8 mouse cellular contexts compared by ENCODE assay signal in genomic region chr8:87959320-87959920, GRCm38 (mm10). TPM values are rescaled to one million over a fixed set of nuclear protein-coding genes. Genes with fewer than 3 reads are reported as not detected.
A peak's percentile ranks its signal among the peaks of the same experiment; 100 is the strongest.
DNase-seq lines count a peak whose midpoint lies in the region; ATAC-seq and TF ChIP-seq lines count a peak whose summit lies in the region.

Zfp423 (minus strand) TSS chr8:87959595.

- H3K79me2 ChIP-seq in liver, adult 2 months (ENCODE audit: control insufficient read depth, insufficient read depth, low read length) = no peaks in the 10 kb centered on the region

- no peaks in the 10 kb centered on the region for H3K9me3 ChIP-seq in kidney, embryonic 16.5 days (ENCODE audit: low read length)
- no peaks in the 10 kb centered on the region for H3K9me3 ChIP-seq in forebrain, embryonic 14.5 days (replicated peaks; ENCODE audit: control insufficient read depth, low read length)
- H3K9me3 ChIP-seq in hindbrain, embryonic 15.5 days = no peaks in the 10 kb centered on the region

- no peak for DNase-seq in kidney, adult 11 months
- DNase-seq in adrenal gland, adult 2 months = peak; percentile 46
- DNase-seq in forebrain, embryonic 14.5 days (ENCODE audit: low spot score) = peak; percentile 73
- no peak for DNase-seq in liver, adult 2 months (ENCODE audit: extremely low read depth, low read depth, low spot score)
- peak; percentile 71 for DNase-seq in retina, postnatal 1 day

- peak within 1 kb of the TSS; percentile 62 for H3K4me3 ChIP-seq in kidney, embryonic 16.5 days (ENCODE audit: low read length)
- H3K4me3 ChIP-seq in forebrain, embryonic 14.5 days (ENCODE audit: low read depth, low read length) = peak within 1 kb of the TSS; percentile 85
- H3K4me3 ChIP-seq in hindbrain, embryonic 15.5 days = peak within 1 kb of the TSS; percentile 89
- peak within 1 kb of the TSS; percentile 77 for H3K4me3 ChIP-seq in liver, adult 2 months (ENCODE audit: insufficient read depth, low read depth, low read length)

- peak within 1 kb of the TSS; percentile 95 for H3K27ac ChIP-seq in kidney, embryonic 16.5 days (ENCODE audit: low read length)
- H3K27ac ChIP-seq in forebrain, embryonic 14.5 days (ENCODE audit: low read depth, low read length) = peak within 1 kb of the TSS; percentile 97
- H3K27ac ChIP-seq in hindbrain, embryonic 15.5 days (replicated peaks) = peak within 1 kb of the TSS; percentile 96
- H3K27ac ChIP-seq in liver, adult 2 months (replicated peaks; ENCODE audit: insufficient read depth, low read depth, low read length) = peak within 1 kb of the TSS; percentile 36

- H3K36me3 ChIP-seq in kidney, embryonic 16.5 days (ENCODE audit: insufficient read depth, low read length) = no peaks in the 10 kb centered on the region
- H3K36me3 ChIP-seq in forebrain, embryonic 14.5 days (ENCODE audit: control insufficient read depth, insufficient read depth, low read length) = no peaks in the 10 kb centered on the region
- H3K36me3 ChIP-seq in hindbrain, embryonic 15.5 days = no peaks in the 10 kb centered on the region
- H3K36me3 ChIP-seq in liver, adult 2 months (ENCODE audit: control insufficient read depth, insufficient read depth, low read length) = no peaks in the 10 kb centered on the region

- no peak for TF ChIP-seq CTCF in liver, adult 2 months (IDR thresholded peaks at IDR 0.05; ENCODE audit: low read depth, low read length)

- peaks cover 22% of the 10 kb centered on the region for H3K27me3 ChIP-seq in kidney, embryonic 16.5 days (ENCODE audit: insufficient read depth, low read length)
- peaks cover 12% of the 10 kb centered on the region; the same call in 1 of the 2 replicates for H3K27me3 ChIP-seq in forebrain, embryonic 14.5 days (replicated peaks; ENCODE audit: control insufficient read depth, insufficient read depth, low read length)
- no peaks in the 10 kb centered on the region for H3K27me3 ChIP-seq in hindbrain, embryonic 15.5 days
- H3K27me3 ChIP-seq in liver, adult 2 months (ENCODE audit: control insufficient read depth, insufficient read depth, low read length) = peaks cover 19% of the 10 kb centered on the region

- no peak for TF ChIP-seq POLR2A in liver, adult 2 months (IDR thresholded peaks at IDR 0.05; ENCODE audit: extremely low read depth, insufficient read depth, low read length)

- 0 out of 2 replicates have a peak, but pooled peaks have one; percentile 10 for ATAC-seq in kidney, embryonic 16.5 days (ENCODE audit: low FRiP score, low TSS enrichment)
- ATAC-seq in forebrain, embryonic 14.5 days = peak; percentile 21
- ATAC-seq in hindbrain, embryonic 15.5 days (ENCODE audit: low FRiP score, low read depth) = peak; percentile 23
- ATAC-seq in granulocyte monocyte progenitor cell, adult 5-6 weeks (replicated peaks; ENCODE audit: poor library complexity, severe bottlenecking) = no peak

- peak within 1 kb of the TSS; percentile 84 for H3K9ac ChIP-seq in kidney, embryonic 16.5 days (replicated peaks; ENCODE audit: low read length)
- H3K9ac ChIP-seq in forebrain, embryonic 14.5 days (ENCODE audit: low read length) = peak within 1 kb of the TSS; percentile 94
- H3K9ac ChIP-seq in hindbrain, embryonic 15.5 days = peak within 1 kb of the TSS; percentile 85
- H3K9ac ChIP-seq in liver, adult 2 months (ENCODE audit: low read depth, low read length) = peak within 1 kb of the TSS; percentile 84

- WGBS in kidney, embryonic 16.5 days = under 1% methylated on average over 40 of the region's 48 CpGs
- 0% methylated on average over 33 of the region's 48 CpGs for WGBS in forebrain, embryonic 14.5 days
- under 1% methylated on average over 40 of the region's 48 CpGs for WGBS in hindbrain, embryonic 15.5 days
- 1% methylated on average over 28 of the region's 48 CpGs for WGBS in liver, adult 2 months

- H3K4me1 ChIP-seq in kidney, embryonic 16.5 days (ENCODE audit: insufficient read depth, low read length) = peaks cover 49% of the 10 kb centered on the region
- H3K4me1 ChIP-seq in forebrain, embryonic 14.5 days (ENCODE audit: control insufficient read depth, insufficient read depth, low read length) = peaks cover 44% of the 10 kb centered on the region
- peaks cover 65% of the 10 kb centered on the region for H3K4me1 ChIP-seq in hindbrain, embryonic 15.5 days (replicated peaks)
- H3K4me1 ChIP-seq in liver, adult 2 months (ENCODE audit: control insufficient read depth, insufficient read depth, low read length) = no peaks in the 10 kb centered on the region

- peak within 1 kb of the TSS; percentile 98 for H3K4me2 ChIP-seq in kidney, embryonic 16.5 days (replicated peaks; ENCODE audit: low read depth, low read length)
- peak within 1 kb of the TSS; percentile 85 for H3K4me2 ChIP-seq in forebrain, embryonic 14.5 days (ENCODE audit: low read length)
- peak within 1 kb of the TSS; percentile 92 for H3K4me2 ChIP-seq in hindbrain, embryonic 15.5 days

RNA-seq across cellular contexts. Expression of gene Zfp423, which starts in this region (rescaled TPM):
- polyA plus RNA-seq in kidney, embryonic 16.5 days (2015; fragmentation: Nextera tagmentation; extraction: Ambion mirVana) = 9.1 and 11.4 TPM in 2 replicates
- 10 to 100 TPM; 21.4 to 28.1 TPM for total RNA-seq in adrenal gland, adult 2 months (2021)
- 17.5 and 23.6 TPM in 2 replicates for polyA plus RNA-seq in adrenal gland, adult 2 months (2012; rRNA removed)
- 26.4 and 27.9 TPM in 2 replicates for polyA plus RNA-seq in forebrain, embryonic 14.5 days (2014; fragmentation: Nextera tagmentation; extraction: Ambion mirVana)
- polyA plus RNA-seq in hindbrain, embryonic 15.5 days (2015; fragmentation: Nextera tagmentation; extraction: Ambion mirVana) = 28.6 and 33.4 TPM in 2 replicates
- total RNA-seq in liver, adult 2 months (2014; rRNA removed) = 0.18 and 0.20 TPM in 2 replicates
- 0.31 and 0.88 TPM in 2 replicates for polyA plus RNA-seq in liver, adult 2 months (2012; rRNA removed)
- total RNA-seq in granulocyte monocyte progenitor cell, adult 5-6 weeks (2014; fragmentation: Nextera tagmentation) = not detected in 2 replicates
- not detected in 2 replicates for total RNA-seq in granulocyte monocyte progenitor cell, adult 5-6 weeks (2017)

Comparison
In these comparisons a context has a peak if more than half of its experiments do, and no peak if none do; other contexts are left out.
1. RNA of gene Zfp423 (total RNA-seq): 21.4 to 28.1 TPM in adrenal gland, adult 2 months; 0.18 to 0.20 TPM in liver, adult 2 months and not detected in granulocyte monocyte progenitor cell, adult 5-6 weeks; every median in the first group is over 10 times any median in the second.
2. H3K27ac ChIP-seq: peak in every context shown above with its lines; median percentile 97 in forebrain, embryonic 14.5 days; 96 in hindbrain, embryonic 15.5 days; 95 in kidney, embryonic 16.5 days; 36 in liver, adult 2 months.
3. DNase-seq: peak in adrenal gland, adult 2 months (single experiment), forebrain, embryonic 14.5 days (single experiment) and retina, postnatal 1 day (single experiment); none in kidney, adult 11 months (single experiment) and liver, adult 2 months (single experiment).
4. Peak in every context shown above with its lines, with median percentiles within 50 percentile points of each other: H3K4me2 ChIP-seq, H3K4me3 ChIP-seq and H3K9ac ChIP-seq.